ENCODE assay signal across 8 mouse cellular contexts in genomic region chr7:68264531-68264930, GRCm38 (mm10). TPM values are rescaled to one million over a fixed set of nuclear protein-coding genes. Genes with fewer than 3 reads are reported as not detected.
DNase-seq lines count a peak whose midpoint lies in the region; ATAC-seq and TF ChIP-seq lines count a peak whose summit lies in the region.

No protein-coding gene starts in this region.

- WGBS in intestine, postnatal 0 days = 12% methylated on average over 14 of the region's 14 CpGs

- H3K4me3 ChIP-seq in intestine, postnatal 0 days (ENCODE audit: low read depth, low read length) = peak overlapping the region; percentile 23
- peak overlapping the region; percentile 50 for H3K4me3 ChIP-seq in megakaryocyte, embryonic 14.5 days (replicated peaks)

- no peaks in the 10 kb centered on the region for H3K9me3 ChIP-seq in intestine, postnatal 0 days (ENCODE audit: control insufficient read depth)
- peaks cover 7% of the 10 kb centered on the region for H3K9me3 ChIP-seq in megakaryocyte, embryonic 14.5 days

- peak; percentile 62 to 64 for DNase-seq in B cell, adult 2 months
- peak; percentile 94 for DNase-seq in T-cell, adult 2 months (ENCODE audit: low spot score)
- DNase-seq in heart, adult 18-20 months = peak; percentile 38 to 51
- peak; percentile 63 to 72 for DNase-seq in left cerebral cortex, adult 9 months (ENCODE audit: low spot score in 2 of 2)
- DNase-seq in right cerebral cortex, postnatal 4 days = peak; percentile 35
- no peak for DNase-seq in urinary bladder, postnatal 4 days (ENCODE audit: low spot score in 2 of 2)

- H3K9ac ChIP-seq in intestine, postnatal 0 days (ENCODE audit: low read depth, low read length) = no peak overlapping the region

- H3K27me3 ChIP-seq in intestine, postnatal 0 days (replicated peaks; ENCODE audit: control insufficient read depth, insufficient read depth, low read length) = peaks cover 11% of the 10 kb centered on the region; the same call in 1 of the 2 replicates
- peaks cover 20% of the 10 kb centered on the region for H3K27me3 ChIP-seq in megakaryocyte, embryonic 14.5 days (replicated peaks)

- peaks cover 5% of the 10 kb centered on the region; the same call in 1 of the 2 replicates for H3K4me1 ChIP-seq in intestine, postnatal 0 days (replicated peaks; ENCODE audit: control insufficient read depth, insufficient read depth, low read length)
- H3K4me1 ChIP-seq in megakaryocyte, embryonic 14.5 days = peaks cover 17% of the 10 kb centered on the region

- H3K36me3 ChIP-seq in intestine, postnatal 0 days (ENCODE audit: control insufficient read depth, insufficient read depth) = no peaks in the 10 kb centered on the region
- H3K36me3 ChIP-seq in megakaryocyte, embryonic 14.5 days (replicated peaks; ENCODE audit: low read length) = no peaks in the 10 kb centered on the region

- no peak for ATAC-seq in intestine, postnatal 0 days

- no peak for TF ChIP-seq CTCF in intestine, postnatal 0 days (IDR thresholded peaks at IDR 0.05; ENCODE audit: low read depth)

- H3K4me2 ChIP-seq in intestine, postnatal 0 days (replicated peaks; ENCODE audit: low read depth) = peak overlapping the region; percentile 63

- no peak overlapping the region for H3K27ac ChIP-seq in intestine, postnatal 0 days (ENCODE audit: low read depth, low read length)

RNA-seq across cellular contexts. Expression of gene Pgpep1l, which starts 0.5 kb away (rescaled TPM):
- not detected for total RNA-seq in heart, adult 18-20 months (2021)
- polyA plus RNA-seq in intestine, postnatal 0 days (2015; fragmentation: Nextera tagmentation; extraction: Ambion mirVana) = not detected in 2 replicates
- polyA plus RNA-seq in megakaryocyte, embryonic 14.5 days (2012; ENCODE audit: insufficient read depth, low replicate concordance) = not detected in 2 replicates

RNA-seq across cellular contexts. Expression of gene Fam169b, which starts 9.1 kb away (rescaled TPM):
- 1 to 10 TPM in 1 of 2 experiments, under 1 TPM in 1; 0.10 to 1.1 TPM for total RNA-seq in heart, adult 18-20 months (2021)
- 0.18 and 0.35 TPM in 2 replicates for polyA plus RNA-seq in intestine, postnatal 0 days (2015; fragmentation: Nextera tagmentation; extraction: Ambion mirVana)
- polyA plus RNA-seq in megakaryocyte, embryonic 14.5 days (2012; ENCODE audit: insufficient read depth, low replicate concordance) = 0.86 TPM in 1 of 2 replicates, not detected in the other

Comparison
In these comparisons a context has a peak if more than half of its experiments do, and no peak if none do; other contexts are left out.
1. DNase-seq: peak in B cell, adult 2 months (2 of 2), T-cell, adult 2 months (single experiment), heart, adult 18-20 months (2 of 2), left cerebral cortex, adult 9 months (2 of 2) and right cerebral cortex, postnatal 4 days (single experiment); none in urinary bladder, postnatal 4 days (0 of 2).